Mouse (Mus musculus) ES-Bruce4 (cell line): ENCODE measurements around the gene Palm2. TPM values are rescaled to one million over a fixed set of nuclear protein-coding genes. Genes with fewer than 3 reads are reported as not detected.

Experiments
- H3K27ac ChIP-seq: 2 replicates; pipeline ENCODE4 v1.5.1; 2012; ENCODE audit warnings: low read length, inconsistent platforms; ENCODE audit not compliant: insufficient read depth
- H3K27me3 ChIP-seq: 2 replicates; pipeline ENCODE4 v1.6.1; 2012; ENCODE audit warnings: mild to moderate bottlenecking, low read length, inconsistent platforms; ENCODE audit not compliant: control insufficient read depth, poor library complexity, insufficient read depth, severe bottlenecking
- H3K36me3 ChIP-seq: 2 replicates; pipeline ENCODE4 v1.6.1; 2012; ENCODE audit warnings: inconsistent platforms, mild to moderate bottlenecking, low read length, moderate library complexity; ENCODE audit not compliant: control insufficient read depth, poor library complexity, insufficient read depth, severe bottlenecking
- H3K4me1 ChIP-seq: one replicate; pipeline ENCODE4 v1.8.1; 2011; ENCODE audit warnings: low read length; ENCODE audit not compliant: control insufficient read depth, insufficient read depth
- H3K4me3 ChIP-seq: 2 replicates; pipeline ENCODE4 v1.5.1; 2011; ENCODE audit warnings: low read depth, mild to moderate bottlenecking, low read length
- H3K9ac ChIP-seq: 2 replicates; pipeline ENCODE4 v1.6.1; 2012; ENCODE audit warnings: low read depth, mild to moderate bottlenecking, inconsistent platforms; ENCODE audit not compliant: poor library complexity, severe bottlenecking
- H3K9me3 ChIP-seq: replicated peaks from 2 replicates; pipeline ENCODE4 v1.6.1; 2012; ENCODE audit warnings: mild to moderate bottlenecking, low read length, inconsistent platforms; ENCODE audit not compliant: control insufficient read depth, poor library complexity, insufficient read depth, severe bottlenecking
- CTCF ChIP-seq: IDR thresholded peaks from one replicate; pipeline ENCODE4 v1.8.1; 2011; ENCODE audit warnings: low read depth, low read length
- EP300 ChIP-seq: IDR thresholded peaks from 2 replicates; pipeline ENCODE4 v1.6.1; 2011; ENCODE audit warnings: low read depth, low read length; ENCODE audit not compliant: insufficient read depth
- POLR2A ChIP-seq: IDR thresholded peaks from one replicate; pipeline ENCODE4 v1.8.1; 2011; ENCODE audit warnings: low read length; ENCODE audit not compliant: insufficient read depth
- polyA plus RNA-seq: library from polyadenylated mRNA; stranded (reverse); fragments of >200 nt; gene quantifications from 2 replicates; pipeline ENCODE4 v1.2.4, GENCODE M21; 2011; ENCODE audit warnings: low read depth; ENCODE audit not compliant: missing spikeins, insufficient read depth, insufficient read length

The Palm2 gene
- polyA plus RNA-seq, 1 experiment = 3.4 TPM

DNA sequence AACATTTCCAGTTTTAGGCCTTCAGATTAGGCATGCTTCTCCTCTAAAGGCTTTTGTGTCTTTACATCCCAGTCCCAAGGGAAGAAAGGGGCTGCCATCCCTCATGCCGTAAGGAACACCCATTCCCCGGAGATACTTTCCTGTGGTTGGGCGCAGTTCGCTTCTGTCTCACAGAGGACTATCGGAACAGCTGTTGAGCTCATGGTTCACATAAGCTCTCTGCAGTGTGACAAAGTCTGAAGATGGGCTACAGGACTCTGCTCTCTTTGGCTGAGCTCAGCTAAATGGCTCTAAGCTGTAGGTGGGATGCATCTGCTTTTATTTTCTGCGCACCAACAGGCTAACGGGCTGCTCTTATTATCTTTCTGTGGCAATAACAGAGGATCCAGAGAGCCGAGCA is 217.5 kb downstream of the Palm2 start:
- Histone ChIP-seq H3K27ac (no peak overlapping the region), H3K4me1 (no peaks in the 10 kb centered on the region), H3K36me3 (no peaks in the 10 kb centered on the region), H3K9ac (no peak overlapping the region), H3K9me3 (no peaks in the 10 kb centered on the region), H3K4me3 (no peak overlapping the region), H3K27me3 (no peaks in the 10 kb centered on the region)
- TF ChIP-seq POLR2A (no peak), CTCF (no peak), EP300 (no peak)

DNA sequence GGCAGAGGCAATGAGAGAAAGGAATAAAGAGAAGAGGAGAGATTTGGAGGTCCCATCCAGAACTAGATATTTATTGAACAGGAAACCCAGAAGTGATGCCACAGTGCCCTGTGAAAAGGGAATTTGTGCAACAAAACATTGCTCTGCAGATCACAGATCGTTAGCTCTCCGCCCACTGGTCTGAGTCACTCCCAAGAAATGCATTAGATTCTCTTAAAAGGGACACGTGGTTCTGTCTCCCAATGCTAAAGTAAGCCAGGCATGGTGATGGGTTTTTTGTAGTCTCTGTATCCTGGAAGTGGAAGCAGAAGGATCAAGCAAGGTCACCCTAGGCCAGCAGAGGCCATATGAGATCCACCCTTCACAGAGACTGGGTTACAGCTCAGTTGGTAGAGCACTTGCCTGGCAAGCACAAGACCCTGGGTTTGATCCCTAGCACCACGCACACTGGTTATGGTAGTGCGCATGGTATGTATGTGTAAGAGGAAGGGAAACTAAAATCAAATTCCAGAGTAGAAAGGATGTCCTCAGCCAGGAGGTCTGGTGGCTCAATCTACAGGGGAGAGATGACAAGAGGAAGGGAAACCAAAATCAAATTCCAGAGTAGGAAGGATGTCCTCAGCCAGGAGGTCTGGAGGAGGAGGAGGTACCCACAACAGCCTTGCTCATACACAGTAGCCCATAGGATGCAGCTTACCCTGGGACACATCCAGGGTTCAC is 218.3 kb downstream of the Palm2 start:
- no peak overlapping the region for H3K4me3 ChIP-seq
- no peaks in the 10 kb centered on the region for H3K36me3 ChIP-seq
- TF ChIP-seq POLR2A (no peak), EP300 (no peak), CTCF (no peak)
- no peaks in the 10 kb centered on the region for H3K27me3 ChIP-seq
- no peak overlapping the region for H3K27ac ChIP-seq
- no peaks in the 10 kb centered on the region for H3K4me1 ChIP-seq
- H3K9me3 ChIP-seq = no peaks in the 10 kb centered on the region
- H3K9ac ChIP-seq = no peak overlapping the region

DNA sequence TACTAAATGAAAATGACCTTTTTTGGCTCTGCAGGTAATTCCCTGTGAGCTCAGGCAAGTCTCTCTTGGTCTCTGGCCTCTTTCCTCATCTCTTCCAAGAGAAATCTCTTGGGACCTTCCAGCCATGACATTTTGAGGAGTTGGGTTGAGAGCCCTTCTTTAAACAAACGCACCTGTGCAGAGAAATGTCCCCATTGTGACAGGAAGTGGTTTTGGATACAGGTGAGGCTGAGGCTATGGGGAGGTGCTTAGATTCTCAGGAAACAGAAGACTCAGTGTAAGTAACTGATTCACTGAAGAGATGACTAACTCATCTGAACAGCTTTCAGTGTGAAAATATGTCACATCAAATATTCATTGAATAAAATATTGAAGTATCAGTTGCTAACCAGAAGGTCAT is 221.9 kb downstream of the Palm2 start:
- Histone ChIP-seq H3K4me3 (no peak overlapping the region), H3K27me3 (no peaks in the 10 kb centered on the region), H3K27ac (no peak overlapping the region), H3K9me3 (no peaks in the 10 kb centered on the region), H3K36me3 (no peaks in the 10 kb centered on the region), H3K9ac (no peak overlapping the region), H3K4me1 (no peaks in the 10 kb centered on the region)
- no peak for TF ChIP-seq POLR2A
- TF ChIP-seq CTCF = no peak
- TF ChIP-seq EP300 = no peak

DNA sequence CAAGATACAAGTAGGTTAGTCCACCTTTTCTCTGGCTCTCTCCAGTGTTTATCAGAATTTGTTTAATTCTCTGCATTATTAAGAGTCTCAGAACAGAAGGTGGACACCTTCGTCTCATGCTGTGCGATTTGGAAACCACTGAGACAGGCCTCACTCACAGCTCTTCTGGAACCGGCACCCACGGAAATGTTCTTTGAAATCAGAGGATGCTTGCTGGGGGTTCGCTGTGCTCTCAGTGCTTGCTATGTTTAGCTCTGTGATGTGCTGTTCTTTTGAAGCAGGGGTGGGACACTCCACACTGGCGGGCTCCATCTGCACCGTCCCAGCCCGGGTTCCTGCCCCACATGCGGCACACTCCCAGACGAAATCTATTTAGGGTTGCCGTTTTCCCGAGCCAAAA is 222.3 kb downstream of the Palm2 start:
- Histone ChIP-seq H3K36me3 (no peaks in the 10 kb centered on the region), H3K27ac (no peak overlapping the region), H3K4me1 (no peaks in the 10 kb centered on the region), H3K27me3 (no peaks in the 10 kb centered on the region), H3K9me3 (no peaks in the 10 kb centered on the region), H3K9ac (no peak overlapping the region), H3K4me3 (no peak overlapping the region)
- TF ChIP-seq POLR2A (no peak), EP300 (no peak), CTCF (no peak)

DNA sequence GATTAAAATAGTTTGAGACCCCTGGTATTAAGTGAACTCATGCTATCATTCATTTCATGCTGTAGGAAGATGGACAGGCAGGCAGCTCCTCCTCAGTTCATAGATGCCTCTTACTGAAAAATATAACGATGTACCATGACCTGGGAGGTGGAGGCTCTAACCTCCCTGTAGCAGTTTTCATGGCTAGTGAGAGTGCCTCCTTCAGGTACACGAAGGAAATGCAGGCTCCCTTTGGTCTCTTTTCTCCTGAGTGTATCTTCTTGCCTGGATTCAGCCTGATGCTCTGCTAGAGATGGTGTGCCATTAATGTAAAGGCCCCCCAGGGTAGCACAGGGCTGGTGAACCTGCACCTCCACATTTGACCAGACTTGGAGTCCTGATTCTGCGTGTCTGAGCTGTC is 222.8 kb downstream of the Palm2 start:
- TF ChIP-seq EP300 (no peak), POLR2A (no peak), CTCF (no peak)
- Histone ChIP-seq H3K9ac (no peak overlapping the region), H3K4me1 (no peaks in the 10 kb centered on the region), H3K36me3 (no peaks in the 10 kb centered on the region), H3K4me3 (no peak overlapping the region), H3K27me3 (no peaks in the 10 kb centered on the region), H3K27ac (no peak overlapping the region), H3K9me3 (no peaks in the 10 kb centered on the region)

DNA sequence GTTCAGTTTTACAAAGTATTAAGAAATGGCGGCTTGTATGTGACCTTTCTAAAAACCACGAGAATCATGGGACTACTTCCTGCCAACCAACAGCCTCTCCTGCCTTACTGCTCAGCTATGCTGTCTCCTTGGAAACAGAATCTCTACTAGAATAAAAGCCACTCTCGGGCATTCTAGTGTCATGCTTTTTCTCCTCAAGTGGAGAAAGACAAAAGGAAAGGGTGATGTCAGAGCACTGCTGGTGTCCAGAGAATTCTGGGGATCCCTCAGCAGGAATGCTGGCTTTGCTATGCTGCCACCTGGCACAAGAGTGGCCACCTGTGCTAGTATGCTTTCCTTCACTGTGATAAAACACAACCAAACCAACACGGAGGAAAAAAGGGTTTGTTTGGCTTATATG is 226.4 kb downstream of the Palm2 start:
- TF ChIP-seq CTCF = no peak
- TF ChIP-seq EP300 = no peak
- no peak for TF ChIP-seq POLR2A
- Histone ChIP-seq H3K4me3 (no peak overlapping the region), H3K9ac (no peak overlapping the region), H3K27ac (no peak overlapping the region), H3K9me3 (no peaks in the 10 kb centered on the region), H3K27me3 (no peaks in the 10 kb centered on the region), H3K36me3 (no peaks in the 10 kb centered on the region), H3K4me1 (no peaks in the 10 kb centered on the region)
